Mouse (Mus musculus) gastrocnemius, postnatal 10 days (tissue): ENCODE measurements around the gene Mettl7b. TPM values are rescaled to one million over a fixed set of nuclear protein-coding genes. Genes with fewer than 3 reads are reported as not detected.

Experiments used
- DNase-seq: peaks from one replicate; pipeline ENCODE4 v3.0.0; 2021; ENCODE audit warnings: mixed read lengths
- total RNA-seq, 2 experiments: library from RNA; stranded (reverse); gene quantifications; 2 replicates each; pipeline ENCODE4 v1.2.3; 2021

Gene Mettl7b
- total RNA-seq, 2 experiments from 2014 or later, result 0.19 TPM; not detected in 1

DNA sequence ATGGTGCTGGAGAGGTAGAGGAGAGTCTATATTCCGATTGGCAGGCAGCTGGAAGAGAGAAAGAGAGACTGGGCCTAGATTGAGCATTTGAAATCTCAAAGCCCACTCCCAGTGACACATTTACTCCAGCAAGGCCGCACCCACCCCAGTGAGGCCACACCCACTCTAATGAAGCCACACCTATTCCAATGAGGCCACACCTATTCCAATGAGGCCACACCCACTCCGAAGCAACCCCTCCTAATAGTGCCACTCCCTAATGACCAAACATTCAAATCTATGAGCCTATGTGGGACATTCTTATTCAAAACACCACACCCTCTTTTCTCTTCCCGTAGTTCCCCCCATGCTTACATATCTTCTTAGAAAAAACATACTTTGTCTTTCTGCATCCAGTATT is 13.3 kb downstream of the Mettl7b start:
- no peak for DNase-seq

DNA sequence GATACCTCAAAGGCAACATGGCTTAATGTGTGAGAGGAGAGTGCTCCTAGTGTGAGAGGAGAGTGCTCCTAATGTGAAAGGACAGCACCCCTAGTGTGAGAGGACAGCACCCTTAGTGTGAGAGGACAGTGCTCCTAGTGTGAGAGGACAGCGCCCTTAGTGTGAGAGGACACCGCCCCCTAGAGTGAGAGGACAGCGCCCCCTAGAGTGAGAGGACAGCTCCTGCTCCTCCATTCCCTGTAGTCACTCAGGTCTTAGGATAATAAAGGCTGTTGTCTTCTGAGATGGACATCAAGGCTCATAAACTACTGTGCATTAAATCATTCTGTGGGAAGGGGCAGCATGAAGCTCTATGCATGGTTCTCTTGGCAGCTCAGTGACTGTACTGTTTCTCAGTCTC is 15.1 kb downstream of the Mettl7b start:
- DNase-seq, result peak; percentile 69

- no peak for DNase-seq
Observed at GRCm38 (mm10) chr10:128940475-128941061, 20.2 kb downstream of the Mettl7b start.

- DNase-seq, result no peak
Observed at GRCm38 (mm10) chr10:128938974-128939373, 21.8 kb downstream of the Mettl7b start.

DNA sequence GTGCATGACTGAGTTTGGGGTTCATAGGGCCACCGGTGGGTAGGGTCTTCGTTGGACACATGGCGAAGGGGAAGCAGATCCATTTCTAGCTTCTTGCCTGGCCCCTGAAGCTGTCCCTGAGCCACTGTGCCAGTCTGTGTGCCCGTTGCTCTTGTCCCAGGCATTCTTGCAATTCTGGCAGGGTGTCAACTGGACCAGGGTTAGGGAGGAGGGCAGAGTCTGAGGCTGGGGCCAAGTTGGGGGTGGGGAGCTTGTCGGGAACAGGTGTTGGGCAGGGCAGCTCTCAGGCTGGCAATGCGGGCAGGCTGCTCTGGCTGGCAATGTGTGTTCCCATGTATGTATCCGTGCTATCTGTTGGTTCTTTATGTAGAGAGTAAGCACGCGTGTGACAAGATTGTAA is 22.3 kb downstream of the Mettl7b start:
- DNase-seq, result peak; percentile 90

DNA sequence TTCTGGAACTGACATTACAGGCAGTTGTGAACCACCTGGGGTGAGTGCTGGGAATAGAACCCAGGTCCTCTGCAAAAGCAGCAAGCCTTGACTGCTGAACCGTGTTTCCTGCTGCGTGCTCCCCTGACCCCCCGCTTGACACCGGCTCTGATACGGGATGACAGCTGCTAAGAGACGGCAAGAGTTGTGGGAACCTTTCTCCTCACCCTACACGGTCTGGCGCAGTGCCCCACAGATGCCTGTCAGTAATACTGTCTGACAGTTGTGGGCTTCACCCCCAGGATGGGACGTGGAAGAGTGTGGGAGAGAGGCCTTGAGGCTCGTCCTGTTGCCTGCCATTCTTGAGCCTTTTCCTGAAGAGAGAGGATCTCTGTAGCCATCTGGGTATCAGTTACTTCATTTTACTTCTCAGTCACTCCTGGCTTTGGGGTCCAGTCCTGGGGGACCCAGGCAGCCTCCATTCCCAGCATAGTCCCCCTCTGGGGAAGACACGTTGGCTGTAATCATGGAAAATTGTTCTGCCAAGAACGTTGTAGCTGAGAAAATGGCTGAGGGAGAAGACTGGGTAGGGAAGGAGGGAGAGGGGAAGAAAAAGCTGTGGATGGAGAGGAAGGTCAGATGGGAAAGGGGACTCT is 22.9 kb downstream of the Mettl7b start:
- peak; percentile 75 for DNase-seq

DNA sequence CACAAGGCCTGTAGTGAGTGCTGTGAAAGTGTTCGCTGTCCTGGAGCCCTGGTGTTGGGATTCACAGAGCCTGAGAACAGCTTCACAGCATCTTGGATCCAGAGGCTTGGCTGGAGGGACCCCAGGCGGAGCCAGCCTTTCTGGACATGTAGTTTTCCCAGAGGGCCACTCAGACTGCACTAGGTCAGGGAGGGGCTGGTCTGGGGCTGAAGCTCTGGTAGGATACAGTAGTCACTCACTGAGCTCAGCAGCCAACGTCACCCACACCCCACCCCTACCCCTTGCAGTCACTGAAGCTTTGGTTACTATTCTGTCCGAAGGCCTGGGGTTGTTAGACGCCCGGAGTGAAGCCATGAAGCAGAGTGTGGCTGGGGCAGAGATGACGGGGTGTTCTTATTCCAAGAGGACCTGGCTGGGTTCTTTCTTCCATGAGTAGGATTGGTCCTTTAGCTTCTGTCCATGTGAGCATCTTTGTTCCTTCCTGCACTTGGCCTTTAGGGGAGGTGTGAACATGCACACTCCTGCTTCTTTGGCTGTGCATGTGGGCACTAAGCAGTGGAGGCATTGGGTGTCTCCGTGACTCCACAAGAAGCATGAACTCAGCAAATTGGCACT is 24.9 kb downstream of the Mettl7b start:
- DNase-seq, result peak; percentile 43

- no peak for DNase-seq
Observed at GRCm38 (mm10) chr10:128934997-128935787, 25.6 kb downstream of the Mettl7b start.

- DNase-seq, result no peak
Observed at GRCm38 (mm10) chr10:128933976-128934721, 26.6 kb downstream of the Mettl7b start.

- peak; percentile 56 for DNase-seq
Observed at GRCm38 (mm10) chr10:128933574-128933973, 27.2 kb downstream of the Mettl7b start, which contains the start of gene Itga7. Gene Itga7 (plus strand): TSS chr10:128933818.

DNA sequence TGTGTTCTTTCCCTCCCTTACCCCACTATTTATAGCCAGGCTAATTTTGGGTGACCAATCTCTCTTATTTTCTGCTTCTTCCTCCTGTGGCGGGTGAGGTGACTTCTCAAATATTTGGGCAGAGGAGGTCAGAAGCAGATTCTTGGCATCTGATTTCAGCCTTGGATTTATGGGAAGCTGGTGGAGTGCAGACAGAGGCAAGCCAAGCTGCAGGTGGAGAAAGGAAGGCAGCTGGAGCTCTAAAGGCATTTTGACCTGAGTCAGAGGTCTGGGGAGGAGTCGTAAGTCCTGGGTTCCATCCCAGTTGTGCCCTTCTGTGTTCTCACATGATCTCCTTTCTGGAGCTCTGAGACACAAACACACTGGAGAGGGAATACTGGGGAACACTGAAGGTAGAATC is 29.3 kb downstream of the Mettl7b start:
- no peak for DNase-seq

DNA sequence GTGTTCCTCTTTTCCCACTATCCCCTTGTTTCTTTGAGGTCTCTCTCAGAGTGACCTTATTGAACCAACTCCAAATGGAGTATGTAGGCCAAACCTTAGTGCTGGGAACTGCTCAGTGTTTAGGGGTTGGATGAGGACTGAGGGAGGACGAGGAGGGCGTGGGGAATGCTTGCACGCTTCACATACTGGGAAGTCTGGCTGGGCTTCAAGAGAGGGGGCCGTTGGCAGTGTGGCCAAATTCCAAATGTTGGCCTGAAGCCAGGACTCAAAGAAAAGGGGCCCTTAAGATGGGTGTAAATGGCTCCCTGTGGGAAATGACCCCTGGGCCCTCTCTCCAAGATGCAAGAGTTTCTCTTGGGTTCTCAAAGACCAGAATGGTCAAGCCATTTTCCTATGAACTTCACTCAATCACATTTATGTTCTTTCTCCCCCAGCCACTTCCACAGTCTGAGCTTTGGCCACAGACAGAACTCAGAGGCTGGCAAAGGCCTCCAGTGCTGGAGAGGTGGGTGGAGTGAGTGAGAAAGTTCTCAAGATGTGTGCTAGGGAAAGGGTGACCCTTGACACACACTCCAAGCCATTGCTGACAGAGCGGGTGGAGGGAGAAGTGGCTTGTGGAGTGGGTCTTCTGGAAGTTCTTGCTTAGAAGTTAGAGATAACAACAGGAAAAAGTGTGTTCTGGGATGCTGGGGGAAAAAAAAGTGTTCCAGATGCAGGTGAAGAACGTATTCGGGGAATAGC is 31.0 kb downstream of the Mettl7b start:
- no peak for DNase-seq

GRCm38 (mm10) chr10:128928356-128928755 is 32.4 kb downstream of the Mettl7b start:
- DNase-seq, result no peak

- DNase-seq, result no peak
Observed at GRCm38 (mm10) chr10:128923935-128924334, 36.9 kb downstream of the Mettl7b start, which contains the start of gene Bloc1s1. Gene Bloc1s1 (minus strand): TSS chr10:128924035.

- DNase-seq, result peak; percentile 94
Observed at GRCm38 (mm10) chr10:128923013-128923691, 37.6 kb downstream of the Mettl7b start.

GRCm38 (mm10) chr10:128922822-128923012 is 38.1 kb downstream of the Mettl7b start, which contains the start of gene Rdh5:
Gene Rdh5 (minus strand): TSS chr10:128922888.
- DNase-seq, result no peak

GRCm38 (mm10) chr10:128921883-128922821 is 38.6 kb downstream of the Mettl7b start:
- no peak for DNase-seq

DNA sequence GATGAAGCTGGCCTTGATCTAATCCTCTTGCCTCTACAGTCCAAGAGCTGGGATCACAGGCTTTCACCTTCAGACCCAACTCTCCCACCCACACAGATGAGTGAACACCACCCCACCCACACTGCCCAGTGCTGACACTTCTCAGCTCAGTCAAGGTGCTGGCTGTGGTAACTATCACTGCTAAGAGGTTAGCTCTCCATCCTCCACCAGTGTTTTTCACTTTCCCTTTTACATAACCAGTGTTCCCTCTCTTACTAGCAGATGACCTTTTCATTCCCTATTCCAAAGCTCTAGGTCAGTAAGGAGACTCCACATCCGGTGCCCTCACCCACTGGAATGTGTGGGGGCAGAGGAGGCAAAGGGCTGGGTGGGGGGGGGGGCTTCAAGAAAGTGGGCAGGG is 39.5 kb downstream of the Mettl7b start:
- DNase-seq, result no peak

GRCm38 (mm10) chr10:128920736-128921161 is 40.0 kb downstream of the Mettl7b start:
- no peak for DNase-seq

- DNase-seq, result no peak
Observed at GRCm38 (mm10) chr10:128919966-128920365, 40.8 kb downstream of the Mettl7b start.
